Mouse (Mus musculus) forebrain, embryonic 14.5 days (tissue): ENCODE measurements around the gene Srp54a. TPM values are rescaled to one million over a fixed set of nuclear protein-coding genes. Genes with fewer than 3 reads are reported as not detected.
"Not testable (repeated sequence)": the region's sequence is repeated elsewhere in the genome, so short reads cannot be mapped to it uniquely, and the experiment has no call there.

Experiments used
- ATAC-seq: fragments of 200-750 bp; cut with Nextera tagmentation; 2 replicates; pipeline ENCODE4 v1.8.0; 2017; ENCODE audit warnings: mild to moderate bottlenecking, moderate library complexity
- DNase-seq: peaks from one replicate; pipeline ENCODE4 v3.0.0-alpha.2; 2015; ENCODE audit warnings: low spot score
- H3K27ac ChIP-seq: fragments of 300-500 bp; sonication (generic); 2 replicates; pipeline ENCODE4 v1.5.1; 2014; ENCODE audit warnings: low read depth, mild to moderate bottlenecking, control low read depth, low read length, moderate library complexity
- H3K27me3 ChIP-seq: fragments of 300-500 bp; sonication (generic); replicated peaks from 2 replicates; pipeline ENCODE4 v1.6.1; 2014; ENCODE audit warnings: low read length, control low read depth, mixed read lengths; ENCODE audit not compliant: control insufficient read depth, insufficient read depth
- H3K36me3 ChIP-seq: fragments of 300-500 bp; sonication (generic); 2 replicates; pipeline ENCODE4 v1.6.1; 2014; ENCODE audit warnings: low read length, control low read depth; ENCODE audit not compliant: control insufficient read depth, insufficient read depth
- H3K4me1 ChIP-seq: fragments of 300-500 bp; sonication (generic); 2 replicates; pipeline ENCODE4 v1.6.1; 2014; ENCODE audit warnings: antibody characterized with exemption, low read length, control low read depth; ENCODE audit not compliant: control insufficient read depth, insufficient read depth
- H3K4me2 ChIP-seq: fragments of 300-500 bp; sonication (generic); 2 replicates; pipeline ENCODE4 v1.6.1; 2014; ENCODE audit warnings: mild to moderate bottlenecking, control low read depth, low read length
- H3K4me3 ChIP-seq: fragments of 300-500 bp; sonication (generic); 2 replicates; pipeline ENCODE4 v1.5.1; 2014; ENCODE audit warnings: low read depth, low read length, control low read depth
- H3K9ac ChIP-seq: fragments of 300-500 bp; sonication (generic); 2 replicates; pipeline ENCODE4 v1.6.1; 2014; ENCODE audit warnings: mild to moderate bottlenecking, low read length, control low read depth, moderate library complexity
- H3K9me3 ChIP-seq: fragments of 300-500 bp; sonication (generic); replicated peaks from 2 replicates; pipeline ENCODE4 v1.6.1; 2016; ENCODE audit warnings: low read length, control low read depth, mixed read lengths; ENCODE audit not compliant: control insufficient read depth
- WGBS: fragments of 180-500 bp; shearing (Covaris S2); extraction: QIAGEN DNeasy Blood & Tissue Kit; methylation state at CpG from one replicate; pipeline ENCODE4 v1.1.7; 2014; 5-methylcytosine and 5-hydroxymethylcytosine counted together
- polyA plus RNA-seq: library from polyadenylated mRNA; unstranded; fragments of >200 nt; fragmentation: Nextera tagmentation; extraction: Ambion mirVana; gene quantifications from 2 replicates; pipeline ENCODE4 v1.2.1, GENCODE M21; 2014

The Srp54a gene
- polyA plus RNA-seq, 1 experiment from 2014 or later: 216 TPM

DNA sequence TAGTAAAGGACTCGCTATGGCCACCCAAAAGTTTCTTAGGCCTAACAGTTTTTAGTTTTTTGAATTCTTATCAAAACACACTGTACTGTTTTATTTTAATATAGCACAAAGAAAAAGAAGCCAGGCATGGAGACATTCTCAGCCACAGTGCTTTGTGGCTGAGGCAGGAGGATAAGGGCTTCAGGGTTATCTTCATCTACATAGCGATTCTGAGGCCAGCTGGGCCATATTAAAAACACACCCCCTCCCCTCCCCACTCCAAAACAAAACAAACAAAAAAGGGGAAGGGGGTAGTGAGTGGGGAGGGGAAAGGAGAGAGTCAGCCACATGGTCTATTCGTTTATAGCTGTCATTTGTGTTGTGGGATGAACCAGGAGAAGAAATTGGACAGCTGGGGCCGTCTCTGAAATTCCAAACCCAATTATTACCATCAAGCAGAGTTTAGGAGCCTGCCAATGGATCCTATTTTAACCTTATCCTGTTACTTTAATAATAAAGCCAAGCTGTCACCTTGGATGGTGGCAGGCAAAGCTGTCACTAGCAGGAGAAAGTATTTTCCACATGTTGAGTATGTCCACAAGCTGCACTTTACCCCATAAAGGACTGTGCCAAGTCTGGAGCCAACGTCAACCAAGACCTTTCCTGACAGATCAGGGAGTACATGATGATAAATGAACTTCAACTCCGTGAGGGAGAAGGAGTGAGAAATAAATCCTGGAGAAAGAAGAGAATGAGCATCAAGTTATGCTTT lies 21.0 kb upstream of the Srp54a start:
- Histone ChIP-seq H3K36me3 (peaks cover 19% of the 10 kb centered on the region; the same call in 1 of the 2 replicates), H3K4me2 (no peak overlapping the region), H3K9me3 (no peaks in the 10 kb centered on the region), H3K4me1 (no peaks in the 10 kb centered on the region), H3K4me3 (no peak overlapping the region), H3K27me3 (no peaks in the 10 kb centered on the region), H3K27ac (no peak overlapping the region), H3K9ac (no peak overlapping the region)
- ATAC-seq: no peak
- no peak for DNase-seq
- WGBS: 74% methylated on average over 6 of the region's 6 CpGs

DNA sequence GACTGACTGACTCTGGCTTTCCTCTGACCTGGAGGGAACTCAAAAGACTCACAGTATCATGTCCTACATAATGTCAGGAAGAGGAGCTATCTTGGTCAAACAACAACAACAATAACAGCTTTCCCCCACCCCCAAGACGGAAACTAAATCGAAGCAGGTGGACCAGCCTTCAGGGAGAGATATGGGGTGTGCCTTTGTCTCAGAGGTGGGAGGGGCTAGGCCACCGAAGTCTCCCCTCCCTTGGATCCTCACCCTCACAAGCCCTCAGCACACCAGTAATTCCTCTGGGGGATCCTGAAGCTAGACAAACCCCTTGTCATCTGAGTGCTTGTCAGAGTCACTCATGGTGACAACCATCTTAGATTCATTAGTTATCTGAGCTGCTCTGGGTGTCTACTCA lies 20.2 kb upstream of the Srp54a start:
- H3K27ac ChIP-seq: no peak overlapping the region
- ATAC-seq: no peak
- H3K4me1 ChIP-seq: no peaks in the 10 kb centered on the region
- H3K4me2 ChIP-seq: no peak overlapping the region
- H3K4me3 ChIP-seq: no peak overlapping the region
- WGBS: 84% methylated on average over 3 of the region's 3 CpGs
- no peak overlapping the region for H3K9ac ChIP-seq
- H3K36me3 ChIP-seq: peaks cover 19% of the 10 kb centered on the region; the same call in 1 of the 2 replicates
- DNase-seq: no peak
- no peaks in the 10 kb centered on the region for H3K27me3 ChIP-seq
- no peaks in the 10 kb centered on the region for H3K9me3 ChIP-seq

DNA sequence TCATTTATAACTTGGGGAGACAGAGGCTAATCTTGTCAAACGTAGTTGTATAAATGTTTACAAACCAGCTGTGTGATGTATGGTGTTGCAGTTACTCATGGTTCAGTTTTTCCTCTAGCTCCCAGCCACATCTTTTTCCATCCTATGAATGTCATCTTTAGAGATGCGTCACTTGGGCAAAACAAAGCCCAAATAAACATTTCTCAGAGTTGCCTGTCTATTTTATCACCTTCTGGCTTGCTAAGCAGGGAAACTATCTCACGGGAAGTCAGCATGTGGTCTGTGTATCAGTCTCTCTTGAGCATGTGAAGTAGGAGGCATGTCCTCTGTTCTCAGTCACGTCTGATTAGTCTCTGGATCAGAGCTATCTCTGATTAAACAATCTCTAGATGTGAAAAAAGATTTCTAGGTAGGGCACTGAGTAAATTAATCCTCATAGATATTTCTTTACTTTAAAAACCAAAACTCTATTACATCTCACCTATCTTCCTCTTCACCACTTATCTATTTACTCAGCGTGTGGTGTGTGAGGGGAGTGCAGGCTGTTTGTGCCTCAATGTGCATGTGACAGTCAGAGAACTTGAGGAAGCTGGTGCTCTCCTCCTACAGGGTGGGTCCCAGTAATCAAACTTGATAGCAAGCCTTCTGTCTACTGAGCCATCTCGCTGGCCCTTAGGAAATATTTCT lies 19.7 kb upstream of the Srp54a start:
- 93% methylated on average over 6 of the region's 6 CpGs for WGBS
- no peak for ATAC-seq

DNA sequence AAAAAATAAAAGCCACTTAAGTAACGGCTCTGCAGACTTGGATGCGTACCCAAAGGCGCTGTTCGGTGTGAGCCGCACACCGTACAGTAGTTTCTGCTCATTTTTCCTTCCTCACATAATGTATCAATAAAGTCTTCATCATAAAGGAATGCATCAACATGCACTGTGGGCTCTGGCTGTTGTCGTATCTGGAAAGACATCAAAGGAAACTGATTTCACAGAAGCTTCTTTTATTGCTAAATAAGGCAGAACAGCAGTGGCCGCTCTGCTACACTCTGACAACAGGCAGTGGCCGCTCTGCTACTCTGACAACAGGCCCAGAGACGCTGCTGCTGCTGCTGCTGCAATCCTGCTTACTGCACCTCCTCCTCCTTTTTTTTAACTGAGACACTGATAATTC lies 19.1 kb upstream of the Srp54a start:
- 67% methylated on average over 10 of the region's 10 CpGs for WGBS
- Histone ChIP-seq H3K27me3 (no peaks in the 10 kb centered on the region), H3K36me3 (peaks cover 19% of the 10 kb centered on the region; the same call in 1 of the 2 replicates), H3K9me3 (no peaks in the 10 kb centered on the region), H3K27ac (no peak overlapping the region), H3K4me2 (no peak overlapping the region), H3K9ac (no peak overlapping the region), H3K4me1 (no peaks in the 10 kb centered on the region), H3K4me3 (no peak overlapping the region)
- no peak; the same call in 1 of the 2 replicates for ATAC-seq
- peak; percentile 38 for DNase-seq

More for the DNA sequence above, 19.7 kb upstream of the Srp54a start:
- Histone ChIP-seq H3K27me3 (no peaks in the 10 kb centered on the region), H3K4me3 (no peak overlapping the region), H3K9ac (no peak overlapping the region), H3K4me1 (no peaks in the 10 kb centered on the region), H3K9me3 (no peaks in the 10 kb centered on the region), H3K4me2 (no peak overlapping the region), H3K36me3 (peaks cover 19% of the 10 kb centered on the region; the same call in 1 of the 2 replicates), H3K27ac (no peak overlapping the region)
- no peak for DNase-seq

- H3K4me1 ChIP-seq: no peaks in the 10 kb centered on the region
- no peaks in the 10 kb centered on the region for H3K9me3 ChIP-seq
- H3K9ac ChIP-seq: no peak overlapping the region
- WGBS: 96% methylated on average over 1 of the region's 1 CpGs
- no peak overlapping the region for H3K4me2 ChIP-seq
- H3K4me3 ChIP-seq: no peak overlapping the region
- H3K36me3 ChIP-seq: peaks cover 13% of the 10 kb centered on the region; the same call in 1 of the 2 replicates
- H3K27me3 ChIP-seq: no peaks in the 10 kb centered on the region
- no peak for DNase-seq
- H3K27ac ChIP-seq: no peak overlapping the region
- ATAC-seq: no peak
Measured at GRCm38 (mm10) chr12:55062141-55062540, 17.9 kb upstream of the Srp54a start.

GRCm38 (mm10) chr12:55072495-55072894 lies 7.6 kb upstream of the Srp54a start:
- DNase-seq (no peak), ATAC-seq (no peak)
- Histone ChIP-seq H3K9me3 (no peaks in the 10 kb centered on the region), H3K36me3 (no peaks in the 10 kb centered on the region), H3K4me3 (no peak overlapping the region), H3K4me2 (no peak overlapping the region), H3K27me3 (no peaks in the 10 kb centered on the region), H3K4me1 (no peaks in the 10 kb centered on the region), H3K9ac (no peak overlapping the region), H3K27ac (no peak overlapping the region)
- WGBS: 73% methylated on average over 4 of the region's 4 CpGs

DNA sequence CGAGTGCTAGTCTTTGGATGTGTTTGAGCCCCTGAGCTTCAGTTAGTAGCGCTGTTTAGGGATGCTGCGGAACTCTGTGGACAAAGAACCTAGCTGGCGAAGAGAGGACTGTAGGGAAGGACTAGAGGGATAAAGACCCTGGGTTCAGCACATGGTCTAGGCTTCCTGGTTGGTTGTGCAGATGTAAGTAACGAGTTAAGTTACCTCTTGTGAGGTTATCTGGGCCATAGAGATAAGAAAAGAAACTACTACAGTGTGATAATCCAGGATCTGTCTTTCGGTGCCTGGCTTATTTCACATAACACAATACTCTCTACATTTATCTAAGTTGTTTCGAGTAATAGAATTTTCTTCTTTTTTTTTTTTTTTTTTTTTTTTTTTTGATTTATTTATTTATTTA lies 6.4 kb upstream of the Srp54a start:
- Histone ChIP-seq H3K27ac (no peak overlapping the region), H3K4me1 (no peaks in the 10 kb centered on the region), H3K4me2 (no peak overlapping the region), H3K36me3 (no peaks in the 10 kb centered on the region), H3K9me3 (no peaks in the 10 kb centered on the region), H3K9ac (no peak overlapping the region), H3K4me3 (no peak overlapping the region), H3K27me3 (no peaks in the 10 kb centered on the region)
- WGBS: 92% methylated on average over 7 of the region's 7 CpGs
- DNase-seq (no peak), ATAC-seq (no peak)

DNA sequence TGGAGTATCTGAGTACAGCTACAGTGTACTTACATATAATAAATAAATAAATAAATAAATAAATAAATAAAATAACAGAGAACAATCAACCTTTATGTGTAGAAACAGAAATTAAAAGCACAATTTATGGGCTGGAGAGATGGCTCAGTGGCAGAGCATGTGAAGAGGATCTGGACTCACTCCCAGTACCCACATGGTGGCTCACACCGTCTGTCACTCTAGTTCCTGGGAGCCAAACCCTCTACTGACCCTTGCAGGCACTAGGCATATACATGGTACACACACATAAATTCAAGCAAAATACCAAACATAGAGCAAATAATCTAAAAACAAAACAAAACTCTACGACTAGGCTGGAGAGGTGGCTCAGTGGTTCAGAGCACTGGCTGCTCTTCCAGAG lies 4.8 kb upstream of the Srp54a start:
- no peaks in the 10 kb centered on the region for H3K4me1 ChIP-seq
- no peaks in the 10 kb centered on the region for H3K27me3 ChIP-seq
- WGBS: 92% methylated on average over 2 of the region's 2 CpGs
- H3K27ac ChIP-seq: no peak overlapping the region
- H3K9ac ChIP-seq: no peak overlapping the region
- no peaks in the 10 kb centered on the region for H3K9me3 ChIP-seq
- no peak overlapping the region for H3K4me2 ChIP-seq
- no peak for ATAC-seq
- DNase-seq: no peak
- no peaks in the 10 kb centered on the region for H3K36me3 ChIP-seq
- H3K4me3 ChIP-seq: no peak overlapping the region

GRCm38 (mm10) chr12:55078706-55079105 lies 1.4 kb upstream of the Srp54a start:
- H3K4me2 ChIP-seq: peak overlapping the region; percentile 54; the same call in 1 of the 2 replicates
- not testable (repeated sequence) for H3K4me1 ChIP-seq, H3K4me3 ChIP-seq, ATAC-seq, H3K9me3 ChIP-seq, H3K27me3 ChIP-seq, H3K36me3 ChIP-seq, H3K27ac ChIP-seq, H3K9ac ChIP-seq
- peak; percentile 19 for DNase-seq
- 39% methylated on average over 2 of the region's 2 CpGs for WGBS
